Mouse (Mus musculus): ENCODE measurements around the gene Fahd2a.

DNA sequence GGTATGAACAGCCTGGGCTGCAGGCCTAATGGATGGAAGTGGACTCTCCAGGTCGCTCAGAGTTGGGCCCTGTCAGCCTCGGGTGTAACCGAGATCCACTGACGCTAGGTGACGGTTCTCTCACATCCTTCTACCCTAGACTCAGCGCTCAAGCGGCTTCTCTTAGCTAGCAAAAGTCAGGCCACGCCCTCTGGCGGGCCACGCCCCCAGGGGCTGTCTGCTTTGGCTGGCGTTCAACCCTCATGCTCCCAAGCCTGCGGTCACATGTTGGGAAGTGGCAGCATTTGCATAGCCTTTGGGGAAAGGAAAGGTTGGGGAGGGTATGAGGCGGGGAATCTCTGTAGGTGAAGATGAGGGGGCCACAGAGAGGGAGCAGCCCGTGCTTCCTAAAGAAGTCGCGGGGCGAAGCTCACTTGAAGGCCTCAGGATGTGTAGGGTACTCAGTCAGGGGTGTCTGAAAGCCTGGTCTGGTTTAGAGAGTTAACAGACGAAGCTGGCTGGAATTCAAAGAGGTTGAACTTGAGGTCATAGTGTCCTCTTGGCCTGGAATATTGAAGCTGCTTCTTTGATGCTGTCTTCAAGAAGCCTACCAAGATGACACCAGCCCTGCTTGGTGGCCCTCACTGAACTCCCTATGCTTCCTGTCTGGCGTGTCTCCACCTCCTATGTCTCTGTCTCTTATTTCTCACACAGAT is 40.3 kb upstream of the Fahd2a start:
- TF ChIP-seq E2F4 (IDR thresholded peaks at IDR 0.05; ENCODE audit: insufficient read depth) (no peak), MYOD1 (IDR thresholded peaks at IDR 0.05; ENCODE audit: control insufficient read depth in 1 of 3, insufficient read length in 2 of 3, low read depth in 2 of 3) (no peak)

Data from myocyte (in vitro differentiated cells).